Mouse (Mus musculus) cortical plate, adult 2 months (tissue): Measurements from ENCODE around the gene Il17a.
"Not testable (repeated sequence)": the region's sequence is repeated elsewhere in the genome, so short reads cannot be mapped to it uniquely, and the experiment has no call there.

Experiments used
- CTCF ChIP-seq: fragments of 200-500 bp; IDR thresholded peaks from 2 replicates; pipeline ENCODE4 v1.5.1; 2011; ENCODE audit warnings: mild to moderate bottlenecking, control low read depth, low read length; ENCODE audit not compliant: insufficient read depth; ENCODE audit errors: extremely low read depth
- POLR2A ChIP-seq: fragments of 200-500 bp; IDR thresholded peaks from 2 replicates; pipeline ENCODE4 v1.6.1; 2011; ENCODE audit warnings: mild to moderate bottlenecking, low read length, control low read depth; ENCODE audit not compliant: insufficient read depth; ENCODE audit errors: extremely low read depth

DNA sequence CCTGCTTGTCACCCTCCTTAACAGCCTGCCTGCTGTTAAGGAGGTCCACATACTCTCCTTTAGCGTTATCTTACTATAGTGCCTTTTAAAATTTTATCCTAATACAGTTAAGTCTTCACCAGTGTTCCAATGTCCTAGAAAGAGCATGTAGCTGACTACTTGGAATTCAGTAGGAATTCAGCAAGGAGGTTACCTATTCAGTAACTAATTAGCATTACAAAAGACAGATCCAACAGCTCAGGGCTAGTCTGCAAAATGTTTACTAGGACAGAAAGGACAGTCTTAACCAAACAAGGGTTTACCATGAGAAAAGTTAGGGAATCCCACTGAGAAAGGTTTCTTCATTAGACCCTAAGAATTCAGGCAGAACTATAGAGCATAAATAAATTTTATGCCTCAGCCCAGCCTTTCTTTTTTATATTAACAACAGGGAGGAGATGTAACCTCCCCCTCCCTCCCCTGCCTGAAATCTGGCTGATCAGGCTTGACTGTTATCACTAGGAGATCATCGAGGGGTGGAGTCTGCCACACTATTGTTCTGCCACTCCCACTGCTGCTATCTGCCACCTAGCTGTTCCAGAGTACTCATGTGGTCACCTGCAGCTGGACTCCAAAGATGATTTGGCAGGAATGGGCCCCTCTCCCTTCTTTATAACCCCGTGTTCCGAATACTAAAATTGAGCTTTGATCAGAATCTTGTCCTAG, 43.5 kb downstream of the Il17a start:
- TF ChIP-seq CTCF, POLR2A: not testable (repeated sequence)
